Mouse (Mus musculus) heart, postnatal 25 days (tissue): ENCODE results near the gene Slc38a9. TPM values are rescaled to one million over a fixed set of nuclear protein-coding genes. Genes with fewer than 3 reads are reported as not detected.

ENCODE experiments used
- DNase-seq: peaks from one replicate; pipeline ENCODE4 v3.0.0; 2022; ENCODE audit warnings: low spot score
- intact Hi-C: fragments of 180-260 bp; cut with DNase I; formaldehyde crosslinking; loops from one replicate; pipeline ENCODE4 v1.15.1; 2025
- total RNA-seq, 2 experiments: library from RNA; stranded (reverse); gene quantifications; 2 replicates each; pipeline ENCODE4 v1.2.3; 2021

Slc38a9 gene
- total RNA-seq, 2 experiments from 2014 or later: 8.6 to 10.6 TPM

GRCm38 (mm10) chr13:112742076-112742830 is 81.7 kb downstream of the Slc38a9 start:
- intact Hi-C loops: no loop called here
- DNase-seq: no peak

DNA sequence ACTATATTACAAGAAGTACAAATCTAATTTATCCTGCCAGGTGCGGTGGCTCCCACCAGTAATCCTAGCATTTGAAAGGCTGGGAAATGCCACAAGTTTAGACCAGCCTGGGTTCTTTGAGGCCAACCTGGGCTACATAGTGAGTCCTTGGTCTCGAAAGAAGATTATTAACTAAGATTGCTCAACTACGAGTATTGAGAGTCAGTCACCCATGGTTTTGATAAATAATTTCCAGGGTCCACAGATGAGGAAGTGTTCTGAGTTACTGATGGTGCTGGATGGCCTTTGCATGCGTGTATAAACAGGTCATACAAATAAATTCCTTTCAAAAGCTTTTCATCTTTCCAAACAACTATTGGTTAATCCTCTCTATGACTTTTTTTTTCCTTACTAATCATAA is 83.1 kb downstream of the Slc38a9 start:
- intact Hi-C loops: no loop called here
- DNase-seq: no peak

DNA sequence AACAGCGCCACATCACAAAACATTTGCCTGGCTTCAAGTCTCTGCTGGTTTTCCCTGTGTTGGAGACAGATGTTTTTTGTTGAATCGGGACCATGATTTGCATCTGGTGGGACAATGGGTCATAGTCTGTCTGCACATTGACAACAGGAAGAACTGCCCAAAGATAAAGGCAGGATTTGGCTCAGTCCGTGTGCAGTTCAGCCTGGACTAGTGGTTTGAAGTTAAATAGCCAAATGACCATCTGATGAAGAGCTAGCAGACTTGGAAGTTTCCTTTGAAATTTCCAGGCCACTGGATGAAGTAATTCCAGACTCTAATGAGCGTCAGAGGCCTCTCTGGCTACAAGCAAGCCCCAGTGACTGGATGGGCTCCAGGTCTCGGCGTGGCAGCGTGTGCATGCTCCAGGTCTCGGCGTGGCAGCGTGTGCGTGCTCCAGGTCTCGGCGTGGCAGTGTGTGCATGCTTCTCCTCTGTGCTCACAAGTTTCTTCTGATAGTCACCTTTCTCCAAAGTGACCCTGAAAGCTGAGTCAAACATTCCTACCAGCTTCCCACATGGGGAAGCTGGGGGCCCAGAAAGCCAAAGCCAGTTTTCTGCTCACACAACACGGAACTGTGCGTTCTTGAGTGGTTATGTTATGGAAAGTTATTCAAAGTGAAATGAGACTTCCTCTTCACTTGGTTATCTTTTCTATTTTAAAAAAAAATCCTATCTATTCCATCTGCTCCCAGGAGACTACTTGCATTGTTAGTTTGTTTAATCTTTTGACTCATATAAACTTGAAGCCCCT is 83.7 kb downstream of the Slc38a9 start:
- intact Hi-C loops: no loop called here
- peak; percentile 53 for DNase-seq

- intact Hi-C loops: no loop called here
- no peak for DNase-seq
These were observed 85.6 kb downstream of the Slc38a9 start for GRCm38 (mm10) chr13:112745936-112746694.

- intact Hi-C loops: no loop called here
- no peak for DNase-seq
These were observed 86.1 kb downstream of the Slc38a9 start for GRCm38 (mm10) chr13:112746695-112747055.

- intact Hi-C loops: no loop called here
- no peak for DNase-seq
These were observed 87.4 kb downstream of the Slc38a9 start for GRCm38 (mm10) chr13:112747808-112748430.

DNA sequence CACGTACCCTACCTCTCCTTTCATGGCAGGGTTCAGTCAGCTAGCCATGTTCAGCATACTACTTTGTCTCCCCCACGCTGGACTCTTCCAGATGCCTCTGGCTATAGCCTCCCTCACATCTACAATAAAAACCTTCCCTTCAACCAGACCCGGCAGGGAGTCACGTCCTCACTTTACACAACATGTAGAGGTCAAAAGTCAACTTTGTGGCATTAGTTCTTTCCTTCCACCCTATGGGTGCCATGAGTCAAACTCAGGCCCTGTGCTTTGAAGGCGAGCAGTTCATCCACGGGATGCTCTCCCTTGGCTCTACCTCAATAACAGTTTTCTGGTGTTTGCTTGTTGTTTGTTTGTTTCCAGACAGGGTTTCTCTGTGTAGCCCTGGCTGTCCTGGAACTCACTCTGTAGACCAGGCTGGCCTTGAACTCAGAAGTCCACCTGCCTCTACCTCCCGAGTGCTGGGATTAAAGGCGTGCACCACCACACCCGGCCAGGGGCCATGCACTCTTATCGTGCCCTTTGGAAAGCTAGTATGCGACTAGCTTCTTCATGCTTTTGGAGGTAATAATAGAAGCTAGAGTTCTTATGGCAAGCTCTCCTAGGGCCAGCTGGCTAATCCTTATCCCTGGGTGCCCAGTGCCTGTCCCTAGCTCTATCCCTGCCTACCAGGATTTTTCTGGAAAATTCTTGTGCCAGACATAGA is 88.4 kb downstream of the Slc38a9 start:
- no peak for DNase-seq
- intact Hi-C loops: no loop called here

- intact Hi-C loops: loop anchor here (2.0 to 5.0 kb wide), 2 partner anchors 51 to 73 kb away; partner anchors contain the start of gene Plpp1
- DNase-seq: no peak
These were observed 89.3 kb downstream of the Slc38a9 start for GRCm38 (mm10) chr13:112749881-112750280.

GRCm38 (mm10) chr13:112751454-112752308 is 91.1 kb downstream of the Slc38a9 start:
- intact Hi-C loops: loop anchor here (2.0 to 5.0 kb wide), 2 partner anchors 49 to 74 kb away; partner anchors contain the start of gene Plpp1
- DNase-seq: peak; percentile 69

DNA sequence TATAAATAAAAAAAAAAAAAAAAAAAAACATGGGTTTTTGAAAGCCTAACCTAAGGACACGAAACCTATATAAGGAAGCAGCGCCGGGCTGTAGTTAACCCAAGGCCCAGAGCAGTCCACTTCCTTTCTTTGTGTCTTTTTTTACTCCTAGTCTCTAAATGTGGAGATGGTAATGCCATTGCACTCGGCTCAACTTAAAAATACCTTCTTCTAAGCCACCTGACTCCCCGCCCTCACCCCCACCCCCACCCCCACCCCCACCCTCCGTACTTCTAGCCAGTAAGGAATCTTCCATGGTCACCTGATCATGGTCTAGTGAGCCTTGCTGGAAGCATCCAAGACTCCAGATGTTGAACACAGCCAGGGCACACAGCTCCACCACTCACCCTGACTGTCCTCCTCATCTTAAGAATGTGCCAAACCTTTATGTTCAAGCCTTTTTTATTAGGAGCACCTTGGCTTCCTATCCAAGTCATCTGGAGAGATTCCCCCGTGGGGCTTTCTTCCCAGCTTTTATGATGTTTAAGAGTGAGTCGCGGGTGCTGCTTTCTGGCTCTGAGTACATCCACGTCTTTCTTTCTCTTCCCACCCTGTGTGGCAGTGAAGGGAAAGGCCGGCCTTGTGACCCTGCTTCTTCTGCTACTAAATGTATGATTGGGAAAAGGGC is 91.9 kb downstream of the Slc38a9 start:
- no peak for DNase-seq
- intact Hi-C loops: loop anchor here (5.0 kb wide), 1 partner anchor 75 kb away; no protein-coding TSS in a partner anchor

GRCm38 (mm10) chr13:112753522-112753921 is 93.0 kb downstream of the Slc38a9 start:
- intact Hi-C loops: loop anchor here (5.0 kb wide), 1 partner anchor 76 kb away; no protein-coding TSS in a partner anchor
- no peak for DNase-seq

GRCm38 (mm10) chr13:112754871-112755270 is 94.3 kb downstream of the Slc38a9 start:
- intact Hi-C loops: loop anchor here (5.0 kb wide), 1 partner anchor 78 kb away; no protein-coding TSS in a partner anchor
- DNase-seq: no peak

DNA sequence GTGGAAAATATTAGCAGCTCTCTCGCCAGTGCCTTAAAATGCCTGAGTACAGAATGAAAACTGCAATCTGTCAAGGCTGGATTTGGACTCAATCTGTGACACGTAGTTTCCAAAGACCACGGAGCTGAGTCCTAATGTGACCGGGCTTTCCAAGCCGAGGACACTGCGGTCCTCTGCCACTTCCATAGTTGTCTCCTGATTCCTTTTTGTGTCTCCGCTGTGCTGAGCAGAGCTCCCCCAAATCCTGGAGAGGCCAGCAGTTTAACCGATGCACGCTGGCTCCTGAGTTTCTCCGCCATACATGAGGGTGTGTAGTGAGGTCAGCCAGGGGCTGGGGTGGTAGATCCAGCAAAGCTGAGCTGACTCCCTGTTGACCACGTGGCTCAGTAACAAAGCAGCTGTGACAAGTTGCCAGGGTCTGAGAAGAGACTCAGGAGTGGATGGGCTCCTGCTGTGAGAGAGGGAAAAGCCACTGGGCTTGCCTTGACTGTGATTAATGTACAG is 95.0 kb downstream of the Slc38a9 start:
- intact Hi-C loops: no loop called here
- peak; percentile 62 for DNase-seq

DNA sequence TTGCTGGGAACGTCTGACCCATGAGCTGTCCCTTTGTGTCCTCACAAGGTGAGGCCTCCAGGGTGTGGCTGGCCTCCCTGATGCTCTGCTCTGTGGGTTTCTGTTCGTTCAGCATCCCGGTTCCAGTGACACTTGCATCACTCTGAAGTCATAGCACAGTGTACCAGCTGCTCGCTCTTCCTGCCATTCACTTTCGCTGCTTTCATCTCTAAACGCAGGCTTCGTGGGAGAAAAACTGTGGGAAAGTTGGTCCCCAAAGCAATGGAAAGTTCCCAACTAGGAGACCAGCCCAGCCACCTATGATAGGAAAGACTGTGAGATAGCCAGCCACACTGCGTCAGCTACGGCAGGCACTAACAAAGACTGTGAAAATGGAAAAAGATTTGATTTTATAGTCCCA is 96.8 kb downstream of the Slc38a9 start:
- intact Hi-C loops: no loop called here

GRCm38 (mm10) chr13:112758546-112759090 is 98.1 kb downstream of the Slc38a9 start:
- intact Hi-C loops: no loop called here
- no peak for DNase-seq

More for the DNA sequence above, 96.8 kb downstream of the Slc38a9 start:
- no peak for DNase-seq

DNA sequence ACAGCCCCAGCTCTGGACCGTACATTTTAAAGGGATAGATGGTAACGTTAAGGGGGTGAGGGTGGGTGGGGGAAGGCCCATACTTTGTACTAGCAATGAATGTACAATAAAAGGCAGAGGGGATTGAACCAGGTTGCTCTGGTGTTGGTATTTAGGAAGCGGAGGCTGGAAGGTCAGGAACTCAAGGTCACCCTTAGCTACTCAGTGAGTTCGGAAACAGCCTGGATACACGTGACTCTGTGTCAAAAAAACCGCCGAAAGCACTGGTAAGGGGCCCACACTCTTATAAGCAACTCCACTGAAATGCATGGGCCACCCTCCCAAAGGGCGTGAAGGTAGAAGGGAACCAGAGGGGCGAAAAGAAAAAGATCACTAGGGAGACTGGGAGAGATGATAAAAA is 98.8 kb downstream of the Slc38a9 start:
- intact Hi-C loops: no loop called here
- no peak for DNase-seq
